Mouse (Mus musculus) left cerebral cortex, postnatal 25 days (tissue): ENCODE data around the gene Slc29a1. TPM values are rescaled to one million over a fixed set of nuclear protein-coding genes. Genes with fewer than 3 reads are reported as not detected.
A peak's percentile ranks its signal among the peaks of the same experiment; 100 is the strongest.

ENCODE experiments used
- DNase-seq, 2 experiments: peaks; one replicate each; pipeline ENCODE4 v3.0.0; 2022; ENCODE audit warnings: low spot score in 2 of 2, mixed read lengths in 1 of 2
- intact Hi-C: fragments of 180-260 bp; cut with DNase I; formaldehyde crosslinking; loops from one replicate; pipeline ENCODE4 v1.15.1; 2025
- total RNA-seq, 2 experiments: library from RNA; stranded (reverse); gene quantifications; 2 replicates each; pipeline ENCODE4 v1.2.3; 2021

Gene Slc29a1
- total RNA-seq, 2 experiments from 2014 or later: 16.8 to 18.8 TPM

GRCm38 (mm10) chr17:45557998-45558862, 41.2 kb downstream of the Slc29a1 start:
- no peak for DNase-seq
- intact Hi-C loops: no loop called here

GRCm38 (mm10) chr17:45557246-45557824, 42.1 kb downstream of the Slc29a1 start:
- intact Hi-C loops: no loop called here
- DNase-seq: no peak

GRCm38 (mm10) chr17:45556514-45557245, 42.7 kb downstream of the Slc29a1 start:
- intact Hi-C loops: no loop called here
- no peak for DNase-seq

- DNase-seq: no peak
- intact Hi-C loops: no loop called here
These were observed 43.3 kb downstream of the Slc29a1 start for GRCm38 (mm10) chr17:45556107-45556489.

- intact Hi-C loops: loop anchor here (2.0 kb wide), 1 partner anchor 69 kb away; no protein-coding TSS in a partner anchor
- DNase-seq: peak; percentile 83 to 93
These were observed 43.8 kb downstream of the Slc29a1 start, which contains the start of gene Nfkbie for GRCm38 (mm10) chr17:45555452-45556106. Nfkbie (plus strand) TSS chr17:45555703.

GRCm38 (mm10) chr17:45554420-45554819, 45.0 kb downstream of the Slc29a1 start:
- intact Hi-C loops: loop anchor here (2.0 kb wide), 1 partner anchor 68 kb away; no protein-coding TSS in a partner anchor

GRCm38 (mm10) chr17:45553065-45553464, 46.3 kb downstream of the Slc29a1 start:
- intact Hi-C loops: no loop called here
- DNase-seq: no peak

More at GRCm38 (mm10) chr17:45554420-45554819, 45.0 kb downstream of the Slc29a1 start:
- no peak for DNase-seq

GRCm38 (mm10) chr17:45551816-45552451, 47.5 kb downstream of the Slc29a1 start:
- intact Hi-C loops: loop anchor here (1.0 kb wide), 2 partner anchors 36 to 74 kb away; no protein-coding TSS in a partner anchor
- peak; percentile 78 to 90 for DNase-seq

GRCm38 (mm10) chr17:45551249-45551796, 48.1 kb downstream of the Slc29a1 start:
- intact Hi-C loops: no loop called here

GRCm38 (mm10) chr17:45550253-45550652, 49.2 kb downstream of the Slc29a1 start:
- intact Hi-C loops: no loop called here
- DNase-seq: no peak

More at GRCm38 (mm10) chr17:45551249-45551796, 48.1 kb downstream of the Slc29a1 start:
- DNase-seq: no peak

GRCm38 (mm10) chr17:45549617-45550181, 49.7 kb downstream of the Slc29a1 start, which contains the start of gene Tmem151b:
Tmem151b (minus strand) TSS chr17:45549677.
- intact Hi-C loops: loop anchor here (2.0 kb wide), 2 partner anchors 19 to 23 kb away; partner anchors contain the start of gene Hsp90ab1
- peak; percentile 69 to 71 for DNase-seq

- DNase-seq: peak; percentile 70 to 81
- intact Hi-C loops: loop anchor here (2.0 kb wide), 2 partner anchors 18 to 24 kb away; partner anchors contain the start of gene Hsp90ab1
These were observed 50.6 kb downstream of the Slc29a1 start for GRCm38 (mm10) chr17:45548541-45549512.

GRCm38 (mm10) chr17:45547461-45548190, 51.8 kb downstream of the Slc29a1 start:
- no peak for DNase-seq
- intact Hi-C loops: loop anchor here (2.0 kb wide), 2 partner anchors 17 to 25 kb away; partner anchors contain the start of gene Hsp90ab1

- DNase-seq: no peak
- intact Hi-C loops: no loop called here
These were observed 52.5 kb downstream of the Slc29a1 start for GRCm38 (mm10) chr17:45546941-45547340.

- intact Hi-C loops: no loop called here
- DNase-seq: no peak
These were observed 54.0 kb downstream of the Slc29a1 start for GRCm38 (mm10) chr17:45545278-45545961.

- peak in 1 of 2 experiments; percentile 41 for DNase-seq
- intact Hi-C loops: no loop called here
These were observed 54.5 kb downstream of the Slc29a1 start for GRCm38 (mm10) chr17:45544873-45545277.
